Mouse (Mus musculus) brown adipose tissue, adult 24 weeks (tissue): ENCODE measurements at regions not wholly inside any gene's neighbourhood (a gene's known extent, or its start where the extent isn't known, plus 50 kb on each side); places are given as distances from the start of the nearest gene placed in this dataset.
"Not testable (repeated sequence)": the region's sequence is repeated elsewhere in the genome, so short reads cannot be mapped to it uniquely, and the experiment has no call there.

Experiments
- H3K27ac ChIP-seq: fragments of 200-500 bp; replicated peaks from 2 replicates; pipeline ENCODE4 v1.5.1; 2012; ENCODE audit warnings: low read depth, mild to moderate bottlenecking, low read length
- H3K4me1 ChIP-seq: fragments of 200-500 bp; 2 replicates; pipeline ENCODE4 v1.6.1; 2012; ENCODE audit warnings: low read length, mixed read lengths; ENCODE audit not compliant: control insufficient read depth, insufficient read depth, insufficient read length
- H3K4me3 ChIP-seq: fragments of 200-500 bp; 2 replicates; pipeline ENCODE4 v1.5.1; 2012; ENCODE audit warnings: low read depth, mild to moderate bottlenecking, low read length, moderate library complexity; ENCODE audit not compliant: insufficient read depth

DNA sequence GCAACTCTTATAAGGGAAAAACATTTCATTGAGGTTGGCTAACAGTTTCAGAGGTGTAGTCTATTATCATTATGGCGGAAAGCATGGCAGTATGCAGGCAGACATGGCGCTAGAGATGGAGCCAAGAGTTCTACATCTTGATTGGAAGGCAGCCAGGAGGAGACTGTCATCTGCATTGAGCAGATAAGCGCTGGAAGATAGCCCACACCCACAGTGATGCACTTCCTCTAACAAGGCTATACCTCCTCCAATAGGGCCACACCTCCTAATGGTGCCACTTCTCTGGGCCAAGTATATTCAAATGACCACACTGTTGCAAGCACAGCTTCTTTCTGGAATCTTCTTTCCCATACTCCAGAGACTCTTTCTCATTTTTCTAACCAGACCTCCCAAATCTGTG lies 65.2 kb upstream of the Akap13 start:
- Histone ChIP-seq H3K27ac (no peak overlapping the region), H3K4me3 (no peak overlapping the region), H3K4me1 (no peaks in the 10 kb centered on the region)

DNA sequence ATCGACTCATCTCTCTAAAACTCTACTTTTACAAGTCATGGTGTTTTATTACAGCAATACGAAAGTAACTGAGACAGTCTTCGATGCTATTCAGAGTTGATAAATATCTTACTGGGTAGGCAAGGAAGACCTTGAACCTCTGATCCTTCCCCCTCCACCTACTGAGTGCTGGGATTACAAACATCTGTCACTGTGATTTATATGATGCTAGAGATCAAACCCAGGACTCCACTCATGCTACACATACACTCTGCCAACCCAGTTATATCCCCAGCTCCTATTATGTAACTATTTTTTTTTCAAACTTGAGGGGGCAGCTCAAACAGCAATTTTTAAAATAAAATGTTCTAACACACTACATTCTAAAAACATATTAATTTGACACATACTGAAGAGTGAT lies 62.6 kb upstream of the Akap13 start:
- no peak overlapping the region for H3K27ac ChIP-seq
- no peaks in the 10 kb centered on the region for H3K4me1 ChIP-seq
- no peak overlapping the region for H3K4me3 ChIP-seq

DNA sequence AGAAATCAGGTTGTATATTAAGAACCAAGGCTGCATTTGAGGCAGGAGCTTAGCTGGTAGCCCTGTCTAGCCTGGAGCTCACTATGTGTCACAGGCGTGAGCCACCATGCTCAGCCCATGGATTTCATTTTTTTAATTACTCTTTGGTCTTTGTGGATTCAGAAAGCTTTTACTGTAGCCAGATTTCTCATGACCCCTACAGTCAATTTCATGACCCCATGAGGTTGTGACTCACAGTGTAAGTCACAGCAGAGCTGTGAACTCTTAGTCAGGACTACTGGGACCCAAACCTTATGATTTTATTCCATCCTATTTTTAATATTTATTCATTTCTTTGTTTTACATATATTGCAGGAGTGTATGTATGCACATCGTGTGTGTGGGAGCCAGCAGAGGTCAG lies 61.9 kb upstream of the Akap13 start:
- H3K4me1 ChIP-seq: no peaks in the 10 kb centered on the region
- no peak overlapping the region for H3K4me3 ChIP-seq
- H3K27ac ChIP-seq: no peak overlapping the region

DNA sequence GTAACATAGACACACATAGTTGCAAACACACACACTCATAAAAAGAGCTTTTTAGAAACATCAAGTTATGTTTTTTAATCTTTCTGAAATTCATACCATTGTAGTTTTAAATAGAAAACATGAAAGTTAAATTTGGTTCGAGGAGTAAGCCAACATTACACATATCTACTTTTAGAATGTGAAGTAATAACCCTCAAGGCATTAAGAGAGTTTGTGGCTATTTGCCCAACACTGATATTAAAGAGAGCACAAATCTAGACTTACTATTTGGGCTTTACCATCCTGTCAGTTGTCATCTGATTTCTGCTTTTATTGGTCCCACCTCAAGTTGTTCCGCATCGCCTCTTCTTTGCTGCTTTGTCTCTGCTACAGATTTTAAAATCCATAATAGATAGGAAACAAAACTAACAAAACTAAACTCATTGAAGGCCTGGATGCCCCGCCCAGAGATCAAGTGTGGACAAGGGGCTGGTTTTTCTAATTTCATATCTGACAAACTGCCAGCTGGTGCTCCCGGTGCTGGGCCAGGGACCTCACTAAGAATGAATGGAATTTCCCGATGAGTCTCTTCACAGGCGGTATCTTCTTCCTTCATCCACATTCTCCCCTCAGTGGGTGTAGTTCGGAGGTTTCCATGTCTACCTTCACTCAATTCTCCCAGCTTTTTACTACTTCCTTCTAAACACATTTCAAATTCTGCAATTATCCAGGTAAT lies 60.3 kb upstream of the Akap13 start:
- Histone ChIP-seq H3K27ac (no peak overlapping the region), H3K4me1 (no peaks in the 10 kb centered on the region), H3K4me3 (no peak overlapping the region)

DNA sequence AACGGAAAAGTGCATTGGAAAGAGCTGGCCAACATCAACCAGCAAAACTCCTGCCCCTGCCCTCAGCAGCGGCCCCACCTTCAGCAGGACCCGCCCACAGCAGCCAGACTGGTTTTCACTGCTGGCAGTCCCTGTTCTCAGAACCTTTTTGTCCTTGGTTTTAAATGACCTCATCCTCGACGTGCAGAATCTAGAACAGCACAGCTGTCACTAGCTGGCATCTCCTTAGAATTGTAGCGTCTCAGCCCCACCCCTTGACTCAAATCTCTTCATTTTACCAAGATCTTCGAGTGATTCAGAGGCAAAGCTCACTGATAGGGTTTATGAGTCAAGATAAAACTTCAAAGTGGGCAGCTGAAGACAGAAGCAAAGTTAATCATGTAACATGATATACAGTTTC lies 57.8 kb upstream of the Akap13 start:
- Histone ChIP-seq H3K27ac (no peak overlapping the region), H3K4me1 (no peaks in the 10 kb centered on the region), H3K4me3 (no peak overlapping the region)

DNA sequence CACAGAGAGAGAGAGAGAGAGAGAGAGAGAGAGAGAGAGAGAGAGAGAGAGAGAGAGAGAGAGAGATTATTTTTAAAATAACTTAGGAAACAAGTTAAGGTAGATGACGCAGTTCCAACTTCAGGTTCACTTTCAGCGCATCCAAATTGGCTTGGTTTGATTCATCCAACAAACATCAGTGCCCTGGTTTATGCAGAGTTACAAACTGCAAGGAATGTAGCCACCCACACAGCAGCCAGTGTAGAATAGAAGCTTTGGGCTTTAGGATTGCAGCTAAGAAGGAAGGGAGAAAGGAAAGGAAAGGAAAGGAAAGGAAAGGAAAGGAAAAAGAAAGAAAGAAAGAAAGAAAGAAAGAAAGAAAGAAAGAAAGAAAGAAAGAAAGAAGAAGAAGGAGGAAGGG lies 56.9 kb upstream of the Akap13 start:
- H3K27ac ChIP-seq, H3K4me3 ChIP-seq, H3K4me1 ChIP-seq: not testable (repeated sequence)

DNA sequence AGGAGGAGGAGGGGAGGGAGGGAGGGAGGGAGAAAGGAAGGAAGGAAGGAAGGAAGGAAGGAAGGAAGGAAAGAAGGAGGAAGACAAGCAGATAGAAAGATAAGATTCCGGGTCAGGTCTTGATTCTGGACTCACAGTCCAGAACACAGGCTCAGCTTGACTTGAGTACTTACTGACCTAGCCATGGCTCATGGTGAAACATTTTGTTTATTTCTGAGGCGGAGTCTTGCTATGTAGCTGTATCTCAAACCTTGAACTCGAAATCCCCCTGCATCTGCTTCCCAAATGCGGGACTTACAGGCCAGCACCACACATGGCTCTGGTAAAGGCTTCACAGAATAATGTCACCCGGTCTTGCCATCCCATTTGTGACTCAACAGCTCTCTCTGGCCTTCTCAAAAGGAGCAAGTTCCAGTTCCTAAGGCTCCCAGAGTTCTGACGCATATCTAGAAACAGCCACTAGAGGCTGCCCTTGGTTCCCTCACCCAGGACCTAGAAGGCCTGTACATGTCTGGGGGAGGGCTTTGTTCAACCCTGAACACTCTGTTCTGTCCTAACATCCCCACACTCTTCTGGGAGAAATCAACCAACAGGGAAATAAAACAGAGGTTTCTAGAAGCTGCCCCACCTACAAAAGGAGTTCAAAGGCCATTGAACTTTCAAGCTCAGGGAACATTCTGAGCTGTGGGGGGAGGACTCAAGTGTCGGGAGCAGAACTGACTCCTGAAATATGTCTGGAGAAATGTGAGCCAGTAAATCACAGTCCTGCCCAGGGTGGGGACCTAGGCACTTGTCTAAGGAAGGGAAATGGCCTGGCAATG lies 56.2 kb upstream of the Akap13 start:
- Histone ChIP-seq H3K4me1 (no peaks in the 10 kb centered on the region), H3K27ac (0 out of 2 replicates have a peak overlapping the region, but pooled peaks have one; percentile 28), H3K4me3 (no peak overlapping the region)

DNA sequence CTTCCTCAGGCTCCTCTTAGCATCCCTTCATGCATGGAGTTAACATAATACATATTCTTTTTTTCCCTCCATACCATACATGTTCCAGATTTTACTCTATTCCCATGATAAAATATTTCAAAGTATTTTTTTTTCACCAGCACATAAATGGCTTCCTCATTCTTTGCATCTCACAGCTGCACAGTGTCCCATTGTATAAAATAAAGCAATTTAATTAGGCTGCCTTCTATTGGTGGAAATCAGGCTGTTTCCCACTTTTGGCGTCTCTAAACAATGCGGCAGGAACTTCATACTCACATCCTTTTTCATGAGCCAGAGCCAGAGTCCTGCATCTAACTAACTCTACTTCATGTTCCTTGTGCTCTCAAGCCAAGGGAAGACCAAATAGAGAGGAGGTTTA lies 54.9 kb upstream of the Akap13 start:
- Histone ChIP-seq H3K4me1 (no peaks in the 10 kb centered on the region), H3K27ac (no peak overlapping the region), H3K4me3 (no peak overlapping the region)

DNA sequence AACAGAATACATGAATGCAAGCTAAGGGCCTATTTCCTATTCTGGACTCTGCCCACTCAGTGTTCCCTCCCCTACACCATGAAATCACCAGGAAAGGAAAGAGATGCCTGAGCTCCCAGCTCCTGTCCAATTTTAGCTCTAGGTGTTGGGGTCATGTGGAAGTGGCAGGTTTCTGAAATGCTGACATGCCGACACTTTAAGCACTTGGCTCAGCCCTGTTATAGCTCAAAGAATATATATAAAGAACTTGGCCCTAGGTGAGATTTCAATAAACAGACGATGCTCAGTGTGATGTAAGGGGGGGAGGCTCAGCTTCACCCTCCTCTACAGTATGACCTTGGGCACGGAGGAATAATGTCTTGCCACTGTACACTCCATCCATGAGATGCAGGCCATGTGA lies 50.4 kb upstream of the Akap13 start:
- Histone ChIP-seq H3K27ac (no peak overlapping the region), H3K4me1 (no peaks in the 10 kb centered on the region), H3K4me3 (no peak overlapping the region)
